Mouse (Mus musculus) megakaryocyte-erythroid progenitor cell, adult 5 weeks (primary cell): ENCODE results near the gene Gm13030. TPM values are rescaled to one million over a fixed set of nuclear protein-coding genes. Genes with fewer than 3 reads are reported as not detected.

Source experiments
- polyA plus RNA-seq: library from polyadenylated mRNA; stranded (reverse); fragments of >175 nt; gene quantifications from 2 replicates; pipeline ENCODE4 v1.2.3, GENCODE M21; 2012

The Gm13030 gene
- not detected in 2 replicates for polyA plus RNA-seq

GRCm38 (mm10) chr4:138873864-138874263 is at the start of gene Gm13030:
Gm13030 (minus strand) TSS chr4:138873964.

GRCm38 (mm10) chr4:138913797-138914196 is 40.0 kb upstream of the Gm13030 start, which contains the start of gene Otud3:
Otud3 (minus strand) TSS chr4:138913945.

GRCm38 (mm10) chr4:138877731-138878130 is 4.0 kb upstream of the Gm13030 start, which contains the start of gene Pla2g2e:
Pla2g2e (plus strand) TSS chr4:138877942.

GRCm38 (mm10) chr4:138863344-138863998 is 10.3 kb downstream of the Gm13030 start, which contains the start of gene Pla2g5:
Pla2g5 (minus strand) TSS chr4:138863482.

Other genes starting within 250 kb of the Gm13030 start
- gene Vwa5b1, start 238.1 kb downstream of the Gm13030 start, polyA plus RNA-seq = not detected in 2 replicates
- not detected in 2 replicates for gene Pla2g2c, start 149.2 kb downstream of the Gm13030 start, polyA plus RNA-seq
- gene Ubxn10, start 136.8 kb downstream of the Gm13030 start, polyA plus RNA-seq = not detected in 2 replicates
- gene Pla2g2f, start 116.3 kb downstream of the Gm13030 start, polyA plus RNA-seq = not detected in 2 replicates
- not detected in 2 replicates for gene Pla2g2d, start 98.2 kb downstream of the Gm13030 start, polyA plus RNA-seq
- not detected in 2 replicates for gene Pla2g5, start 10.5 kb downstream of the Gm13030 start, polyA plus RNA-seq
- gene Pla2g2e, start 4.0 kb upstream of the Gm13030 start, polyA plus RNA-seq = not detected in 2 replicates
- 9.5 and 13.3 TPM in 2 replicates for gene Otud3, start 40.0 kb upstream of the Gm13030 start, polyA plus RNA-seq
- not detected in 2 replicates for gene Rnf186, start 93.1 kb upstream of the Gm13030 start, polyA plus RNA-seq
- gene Tmco4, start 98.9 kb upstream of the Gm13030 start, polyA plus RNA-seq = 13.6 and 16.8 TPM in 2 replicates
- not detected in 2 replicates for gene Htr6, start 201.6 kb upstream of the Gm13030 start, polyA plus RNA-seq
- gene Nbl1, start 219.0 kb upstream of the Gm13030 start, polyA plus RNA-seq = 0.37 and 0.63 TPM in 2 replicates